Mouse (Mus musculus): ENCODE results near the gene Abcc5. TPM values are rescaled to one million over a fixed set of nuclear protein-coding genes. Genes with fewer than 3 reads are reported as not detected.
"Not testable (repeated sequence)": the region's sequence is repeated elsewhere in the genome, so short reads cannot be mapped to it uniquely, and the experiment has no call there.

Abcc5 gene
- polyA plus RNA-seq, 1 experiment from 2014 or later, result 76.2 TPM

- no peak overlapping the region for H3K4me3 ChIP-seq
- no peak for ATAC-seq (ENCODE audit: insufficient number of reproducible peaks, low FRiP score, low TSS enrichment, low read depth)
- WGBS, result 85% methylated on average over 3 of the region's 3 CpGs
Measured at GRCm38 (mm10) chr16:20391753-20392152, 34.4 kb downstream of the Abcc5 start.

GRCm38 (mm10) chr16:20390233-20390632 is 36.0 kb downstream of the Abcc5 start:
- 66% methylated on average over 6 of the region's 6 CpGs for WGBS
- Histone ChIP-seq H3K4me3 (no peak overlapping the region), H3K4me2 (no peak overlapping the region), H3K9me3 (no peaks in the 10 kb centered on the region), H3K27ac (no peak overlapping the region), H3K4me1 (no peaks in the 10 kb centered on the region), H3K27me3 (no peaks in the 10 kb centered on the region), H3K36me3 (peaks cover 71% of the 10 kb centered on the region), H3K9ac (no peak overlapping the region)
- no peak for ATAC-seq (ENCODE audit: insufficient number of reproducible peaks, low FRiP score, low TSS enrichment, low read depth)

More at GRCm38 (mm10) chr16:20391753-20392152, 34.4 kb downstream of the Abcc5 start:
- H3K27me3 ChIP-seq, result no peaks in the 10 kb centered on the region
- H3K4me2 ChIP-seq, result no peak overlapping the region
- H3K9me3 ChIP-seq, result no peaks in the 10 kb centered on the region
- H3K4me1 ChIP-seq, result no peaks in the 10 kb centered on the region
- no peak overlapping the region for H3K9ac ChIP-seq
- H3K36me3 ChIP-seq, result peaks cover 80% of the 10 kb centered on the region
- H3K27ac ChIP-seq, result no peak overlapping the region

GRCm38 (mm10) chr16:20381031-20381430 is 45.2 kb downstream of the Abcc5 start:
- no peak overlapping the region for H3K9ac ChIP-seq
- no peak overlapping the region for H3K27ac ChIP-seq
- H3K36me3 ChIP-seq, result peaks cover 42% of the 10 kb centered on the region
- H3K9me3 ChIP-seq, result no peaks in the 10 kb centered on the region
- H3K27me3 ChIP-seq, result no peaks in the 10 kb centered on the region
- 58% methylated on average over 5 of the region's 5 CpGs for WGBS
- H3K4me1 ChIP-seq, result no peaks in the 10 kb centered on the region
- no peak; the same call in 1 of the 2 replicates for ATAC-seq (ENCODE audit: insufficient number of reproducible peaks, low FRiP score, low TSS enrichment, low read depth)
- H3K4me2 ChIP-seq, result no peak overlapping the region
- H3K4me3 ChIP-seq, result no peak overlapping the region

GRCm38 (mm10) chr16:20375341-20375740 is 50.9 kb downstream of the Abcc5 start:
- Histone ChIP-seq H3K4me2 (no peak overlapping the region), H3K9ac (no peak overlapping the region), H3K4me3 (no peak overlapping the region), H3K36me3 (peaks cover 67% of the 10 kb centered on the region), H3K27me3 (no peaks in the 10 kb centered on the region), H3K4me1 (no peaks in the 10 kb centered on the region), H3K27ac (no peak overlapping the region), H3K9me3 (no peaks in the 10 kb centered on the region)
- no peak for ATAC-seq (ENCODE audit: insufficient number of reproducible peaks, low FRiP score, low TSS enrichment, low read depth)
- 90% methylated on average over 5 of the region's 5 CpGs for WGBS

- Histone ChIP-seq H3K27me3 (no peaks in the 10 kb centered on the region), H3K9me3 (no peaks in the 10 kb centered on the region), H3K4me1 (no peaks in the 10 kb centered on the region), H3K36me3 (peaks cover 78% of the 10 kb centered on the region), H3K27ac (0 out of 2 replicates have a peak overlapping the region, but pooled peaks have one; percentile 9), H3K4me2 (no peak overlapping the region), H3K9ac (no peak overlapping the region), H3K4me3 (no peak overlapping the region)
- 78% methylated on average over 4 of the region's 4 CpGs for WGBS
- no peak for ATAC-seq (ENCODE audit: insufficient number of reproducible peaks, low FRiP score, low TSS enrichment, low read depth)
Measured at GRCm38 (mm10) chr16:20371731-20372130, 54.5 kb downstream of the Abcc5 start.

GRCm38 (mm10) chr16:20368221-20368620 is 58.0 kb downstream of the Abcc5 start:
- Histone ChIP-seq H3K4me1 (no peaks in the 10 kb centered on the region), H3K4me2 (no peak overlapping the region), H3K9me3 (no peaks in the 10 kb centered on the region), H3K36me3 (peaks cover 81% of the 10 kb centered on the region), H3K4me3 (no peak overlapping the region), H3K27ac (no peak overlapping the region), H3K27me3 (no peaks in the 10 kb centered on the region), H3K9ac (no peak overlapping the region)
- 91% methylated on average over 9 of the region's 9 CpGs for WGBS
- no peak for ATAC-seq (ENCODE audit: insufficient number of reproducible peaks, low FRiP score, low TSS enrichment, low read depth)

GRCm38 (mm10) chr16:20362121-20362520 is 64.1 kb downstream of the Abcc5 start:
- H3K9ac ChIP-seq, result no peak overlapping the region
- no peaks in the 10 kb centered on the region for H3K9me3 ChIP-seq
- ATAC-seq (ENCODE audit: insufficient number of reproducible peaks, low FRiP score, low TSS enrichment, low read depth), result no peak
- no peaks in the 10 kb centered on the region for H3K27me3 ChIP-seq
- H3K27ac ChIP-seq, result no peak overlapping the region
- no peaks in the 10 kb centered on the region for H3K4me1 ChIP-seq
- WGBS, result 88% methylated on average over 11 of the region's 11 CpGs
- H3K4me2 ChIP-seq, result no peak overlapping the region
- H3K36me3 ChIP-seq, result peaks cover 90% of the 10 kb centered on the region
- no peak overlapping the region for H3K4me3 ChIP-seq

- H3K27ac ChIP-seq; H3K4me1 ChIP-seq; H3K27me3 ChIP-seq; ATAC-seq (ENCODE audit: insufficient number of reproducible peaks, low FRiP score, low TSS enrichment, low read depth); H3K9me3 ChIP-seq; H3K4me2 ChIP-seq; H3K4me3 ChIP-seq; H3K9ac ChIP-seq: not testable (repeated sequence)
- WGBS, result 93% methylated on average over 3 of the region's 3 CpGs
- peaks cover 88% of the 10 kb centered on the region for H3K36me3 ChIP-seq
Measured at GRCm38 (mm10) chr16:20361496-20361895, 64.7 kb downstream of the Abcc5 start.

- Histone ChIP-seq H3K9me3 (no peaks in the 10 kb centered on the region), H3K27me3 (no peaks in the 10 kb centered on the region), H3K4me2 (no peak overlapping the region), H3K27ac (no peak overlapping the region), H3K9ac (no peak overlapping the region), H3K4me1 (no peaks in the 10 kb centered on the region), H3K4me3 (no peak overlapping the region), H3K36me3 (peaks cover 85% of the 10 kb centered on the region)
- ATAC-seq (ENCODE audit: insufficient number of reproducible peaks, low FRiP score, low TSS enrichment, low read depth), result no peak
- WGBS, result 86% methylated on average over 9 of the region's 9 CpGs
Measured at GRCm38 (mm10) chr16:20359643-20360295, 66.4 kb downstream of the Abcc5 start.

- 92% methylated on average over 5 of the region's 5 CpGs for WGBS
Measured at GRCm38 (mm10) chr16:20357837-20358236, 68.4 kb downstream of the Abcc5 start.

GRCm38 (mm10) chr16:20354762-20355161 is 71.4 kb downstream of the Abcc5 start:
- Histone ChIP-seq H3K4me3 (no peak overlapping the region), H3K4me2 (no peak overlapping the region), H3K27me3 (no peaks in the 10 kb centered on the region), H3K27ac (no peak overlapping the region), H3K36me3 (peaks cover 58% of the 10 kb centered on the region), H3K9me3 (no peaks in the 10 kb centered on the region), H3K9ac (no peak overlapping the region), H3K4me1 (no peaks in the 10 kb centered on the region)
- ATAC-seq (ENCODE audit: insufficient number of reproducible peaks, low FRiP score, low TSS enrichment, low read depth), result no peak
- 91% methylated on average over 2 of the region's 2 CpGs for WGBS

More at GRCm38 (mm10) chr16:20357837-20358236, 68.4 kb downstream of the Abcc5 start:
- Histone ChIP-seq H3K4me3 (no peak overlapping the region), H3K9me3 (no peaks in the 10 kb centered on the region), H3K4me2 (no peak overlapping the region), H3K27ac (no peak overlapping the region), H3K9ac (no peak overlapping the region), H3K27me3 (no peaks in the 10 kb centered on the region), H3K36me3 (peaks cover 68% of the 10 kb centered on the region), H3K4me1 (no peaks in the 10 kb centered on the region)
- ATAC-seq (ENCODE audit: insufficient number of reproducible peaks, low FRiP score, low TSS enrichment, low read depth), result no peak

GRCm38 (mm10) chr16:20354011-20354410 is 72.2 kb downstream of the Abcc5 start:
- Histone ChIP-seq H3K4me2 (no peak overlapping the region), H3K27me3 (no peaks in the 10 kb centered on the region), H3K9me3 (no peaks in the 10 kb centered on the region), H3K9ac (no peak overlapping the region), H3K27ac (no peak overlapping the region), H3K4me1 (no peaks in the 10 kb centered on the region), H3K4me3 (no peak overlapping the region), H3K36me3 (peaks cover 59% of the 10 kb centered on the region)
- ATAC-seq (ENCODE audit: insufficient number of reproducible peaks, low FRiP score, low TSS enrichment, low read depth), result no peak
- WGBS, result 90% methylated on average over 1 of the region's 1 CpGs

GRCm38 (mm10) chr16:20345464-20345863 is 80.7 kb downstream of the Abcc5 start:
- H3K36me3 ChIP-seq, result peaks cover 50% of the 10 kb centered on the region
- ATAC-seq (ENCODE audit: insufficient number of reproducible peaks, low FRiP score, low TSS enrichment, low read depth), result no peak
- H3K27me3 ChIP-seq, result no peaks in the 10 kb centered on the region
- WGBS, result 79% methylated on average over 1 of the region's 1 CpGs
- no peak overlapping the region for H3K4me2 ChIP-seq
- no peaks in the 10 kb centered on the region for H3K9me3 ChIP-seq
- no peaks in the 10 kb centered on the region for H3K4me1 ChIP-seq
- H3K9ac ChIP-seq, result no peak overlapping the region
- H3K27ac ChIP-seq, result no peak overlapping the region
- no peak overlapping the region for H3K4me3 ChIP-seq
